Mouse (Mus musculus) spleen, postnatal 0 days (tissue): ENCODE measurements around the gene Epha2. TPM values are rescaled to one million over a fixed set of nuclear protein-coding genes. Genes with fewer than 3 reads are reported as not detected.

Experiments used
- polyA plus RNA-seq: library from polyadenylated mRNA; unstranded; fragments of >200 nt; fragmentation: Nextera tagmentation; extraction: Ambion mirVana; gene quantifications from 2 replicates; pipeline ENCODE4 v1.2.1, GENCODE M21; 2015

The Epha2 gene
- 0.52 and 0.89 TPM in 2 replicates for polyA plus RNA-seq

DNA sequence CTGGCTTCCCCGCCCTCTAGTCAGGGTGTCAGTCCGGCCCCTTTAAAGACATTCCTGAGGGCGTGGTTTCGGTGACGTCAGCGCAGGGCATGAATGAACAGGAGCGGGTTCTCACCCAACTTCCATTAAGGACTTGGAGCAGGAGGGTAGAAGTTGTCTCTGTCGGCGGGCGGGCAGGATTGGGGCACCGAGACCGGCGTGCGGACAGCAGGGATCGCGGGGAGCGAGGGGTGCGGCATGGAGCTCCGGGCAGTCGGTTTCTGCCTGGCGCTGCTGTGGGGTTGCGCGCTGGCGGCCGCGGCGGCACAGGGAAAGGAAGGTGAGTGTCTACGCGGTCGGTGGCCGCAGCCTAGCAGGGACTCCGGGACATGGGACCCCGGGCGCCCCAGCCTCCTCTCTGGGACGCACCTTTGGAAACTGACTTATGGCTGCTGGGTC is at the start of gene Epha2:
Gene Epha2, plus strand, starts transcription at position 125 of the 438 bp plus-strand sequence.

DNA sequence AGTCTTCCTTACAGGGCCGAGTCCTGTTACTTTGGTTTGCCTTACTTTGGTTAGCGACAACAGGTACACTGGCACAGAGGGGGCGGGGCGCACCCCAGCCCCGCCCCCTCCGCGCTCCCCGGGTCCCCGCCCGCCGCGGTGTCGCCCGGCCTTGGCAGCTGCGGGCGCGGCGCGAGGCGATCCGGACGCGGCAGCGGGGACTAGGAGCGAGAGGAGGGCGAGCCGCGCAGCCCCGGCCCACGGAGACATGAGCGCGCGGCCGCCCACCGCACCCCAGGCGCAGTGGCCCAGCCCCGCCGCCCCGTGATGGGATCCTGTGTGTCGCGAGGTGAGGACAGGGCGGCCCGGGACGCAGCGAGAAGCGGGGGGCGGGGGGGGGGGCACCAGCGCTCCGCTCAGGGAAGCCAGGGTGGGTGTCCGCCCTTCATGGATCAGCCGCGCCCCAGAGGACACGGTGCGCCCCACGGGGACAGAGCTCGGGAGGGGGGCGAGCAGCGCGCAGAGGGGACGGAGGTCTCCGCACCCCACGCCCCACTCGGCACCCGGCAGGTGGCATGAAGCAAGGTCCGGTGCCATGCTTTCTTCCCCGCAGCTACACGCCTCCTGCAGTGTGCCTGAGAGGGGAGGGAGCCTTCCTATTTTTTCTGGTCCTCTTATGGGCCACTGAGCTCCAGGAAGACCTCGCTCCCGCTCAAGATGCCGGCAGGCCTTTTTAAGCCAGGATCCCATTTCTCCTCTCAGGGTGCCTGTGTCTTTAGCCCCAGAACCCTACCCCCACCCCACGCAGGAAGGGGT is 67.2 kb downstream of the Epha2 start, which contains the start of gene Fam131c:
Gene Fam131c, plus strand, starts transcription at position 224 of the 795 bp plus-strand sequence.

Other genes starting within 250 kb of the Epha2 start
- gene Crocc, start 240.7 kb upstream of the Epha2 start, polyA plus RNA-seq = 1.5 and 1.9 TPM in 2 replicates
- 156 and 157 TPM in 2 replicates for gene Necap2, start 222.9 kb upstream of the Epha2 start, polyA plus RNA-seq
- 0.06 and 0.14 TPM in 2 replicates for gene Spata21, start 212.9 kb upstream of the Epha2 start, polyA plus RNA-seq
- 16.1 and 16.3 TPM in 2 replicates for gene Szrd1, start 161.5 kb upstream of the Epha2 start, polyA plus RNA-seq
- 20.5 and 25.9 TPM in 2 replicates for gene Fbxo42, start 153.3 kb upstream of the Epha2 start, polyA plus RNA-seq
- gene Rsg1, start 87.3 kb upstream of the Epha2 start, polyA plus RNA-seq = 1.7 and 2.3 TPM in 2 replicates
- gene Arhgef19, start 61.7 kb upstream of the Epha2 start, polyA plus RNA-seq = 0.42 and 0.90 TPM in 2 replicates
- gene Fam131c, start 67.0 kb downstream of the Epha2 start, polyA plus RNA-seq = 0.11 TPM in 1 of 2 replicates, not detected in the other
- not detected in 2 replicates for gene Clcnka, start 97.5 kb downstream of the Epha2 start, polyA plus RNA-seq
- 0.12 TPM in 1 of 2 replicates, not detected in the other for gene Clcnkb, start 114.8 kb downstream of the Epha2 start, polyA plus RNA-seq
- gene Hspb7, start 119.5 kb downstream of the Epha2 start, polyA plus RNA-seq = 0.30 and 0.42 TPM in 2 replicates
- gene Srarp, start 134.9 kb downstream of the Epha2 start, polyA plus RNA-seq = not detected in 2 replicates
- gene Zbtb17, start 143.4 kb downstream of the Epha2 start, polyA plus RNA-seq = 9.6 and 13.1 TPM in 2 replicates
- gene Spen, start 237.4 kb downstream of the Epha2 start, polyA plus RNA-seq = 6.7 and 7.7 TPM in 2 replicates